Comparison of ENCODE assay signal across 26 mouse cellular contexts in the genomic region with DNA sequence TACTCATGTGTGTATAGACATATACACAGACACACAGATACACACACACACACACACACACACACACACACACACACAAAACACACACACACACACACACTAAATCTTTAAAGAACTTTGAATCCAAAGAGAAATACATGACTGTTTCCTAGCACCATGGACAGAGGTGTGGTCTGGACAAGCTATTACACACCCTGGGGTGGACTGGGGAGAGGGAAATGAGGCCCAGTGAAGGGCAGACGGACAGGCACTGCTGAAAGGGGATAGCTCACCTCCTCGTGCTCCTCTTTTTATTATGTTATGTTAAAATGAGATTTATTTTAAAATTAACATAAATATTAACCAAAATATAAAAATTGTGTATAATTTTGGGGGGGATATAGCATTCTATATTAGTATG.
DNase-seq lines count a peak whose midpoint lies in the region; ATAC-seq and TF ChIP-seq lines count a peak whose summit lies in the region.
"Had no signal": no experiment of that assay in that cellular context is flagged by ENCODE, and none has a peak within 500 bp of the region (broad histone marks: within the 10 kb centered on the region; RNA-seq: fewer than 3 reads in every experiment).

No protein-coding gene starts in this region.

- 11% methylated on average over 2 of the region's 2 CpGs for WGBS in kidney, postnatal 0 days
- 20% methylated on average over 2 of the region's 2 CpGs for WGBS in limb, embryonic 14.5 days

- no peaks in the 10 kb centered on the region for H3K27me3 ChIP-seq in kidney, postnatal 0 days (ENCODE audit: insufficient read depth, low read length)
- H3K27me3 ChIP-seq in limb, embryonic 14.5 days (ENCODE audit: control insufficient read depth, insufficient read depth, low read length) = no peaks in the 10 kb centered on the region
- H3K27me3 ChIP-seq: CH12.LX; embryonic facial prominence, embryonic 15.5 days; heart, embryonic 12.5 days; hindbrain, embryonic 12.5 days; midbrain, embryonic 13.5 days had no signal

- H3K9ac ChIP-seq in kidney, postnatal 0 days (ENCODE audit: low read depth, low read length) = no peak overlapping the region
- no peak overlapping the region for H3K9ac ChIP-seq in limb, embryonic 14.5 days (ENCODE audit: low read depth, low read length, severe bottlenecking)
- H3K9ac ChIP-seq: embryonic facial prominence, embryonic 15.5 days; heart, embryonic 12.5 days; hindbrain, embryonic 12.5 days; liver, postnatal 0 days; midbrain, embryonic 13.5 days had no signal

- H3K36me3 ChIP-seq in kidney, postnatal 0 days (ENCODE audit: insufficient read depth, low read length) = no peaks in the 10 kb centered on the region
- no peaks in the 10 kb centered on the region for H3K36me3 ChIP-seq in limb, embryonic 14.5 days (ENCODE audit: control insufficient read depth, insufficient read depth, low read length)
- H3K36me3 ChIP-seq: embryonic facial prominence, embryonic 15.5 days; G1E; heart, embryonic 12.5 days; hindbrain, embryonic 12.5 days; midbrain, embryonic 13.5 days had no signal

- no peak for TF ChIP-seq POLR2A in limb, embryonic 14.5 days (IDR thresholded peaks at IDR 0.05; ENCODE audit: borderline replicate concordance, extremely low read depth, insufficient read depth, insufficient read length)

- H3K4me2 ChIP-seq in kidney, postnatal 0 days (ENCODE audit: low read length) = no peak overlapping the region
- no peak overlapping the region for H3K4me2 ChIP-seq in limb, embryonic 14.5 days (replicated peaks; ENCODE audit: low read depth, low read length, severe bottlenecking)
- H3K4me2 ChIP-seq: embryonic facial prominence, embryonic 15.5 days; heart, embryonic 12.5 days; hindbrain, embryonic 12.5 days; liver, embryonic 11.5 days; midbrain, embryonic 13.5 days had no signal

- H3K9me3 ChIP-seq in kidney, postnatal 0 days (replicated peaks; ENCODE audit: low read length) = no peaks in the 10 kb centered on the region
- H3K9me3 ChIP-seq in limb, embryonic 14.5 days (ENCODE audit: control insufficient read depth, low read length) = no peaks in the 10 kb centered on the region
- H3K9me3 ChIP-seq: embryonic facial prominence, embryonic 15.5 days; heart, embryonic 12.5 days; hindbrain, embryonic 12.5 days; midbrain, embryonic 13.5 days had no signal

- TF ChIP-seq CTCF in kidney, postnatal 0 days (IDR thresholded peaks at IDR 0.05; ENCODE audit: low read depth) = no peak

- DNase-seq in kidney, postnatal 0 days (ENCODE audit: low spot score) = peak; percentile 36
- DNase-seq in kidney, postnatal 14 days = no peak
- DNase-seq in R1 (ENCODE audit: low read depth, low spot score) = peak; percentile 8
- DNase-seq in embryo, embryonic 11 days = peak; percentile 52
- peak; percentile 45 for DNase-seq in limb, embryonic 14.5 days (ENCODE audit: low spot score)
- no peak for DNase-seq in right cerebral cortex, postnatal 4 days
- DNase-seq in urinary bladder, postnatal 10 days (ENCODE audit: low spot score) = no peak
- DNase-seq: adrenal gland, postnatal 14 days; B cell, adult 2 months; cerebellum, adult 8-10 months; cerebellum, postnatal 36 days; gastrocnemius, postnatal 10 days; heart, postnatal 10 days; kidney, adult 11 months; layer of hippocampus, adult 9-11 months; left cerebral cortex, postnatal 4 days; liver, postnatal 0 days; lung, postnatal 10 days had no signal

- no peak for ATAC-seq in kidney, postnatal 0 days (replicated peaks; ENCODE audit: low FRiP score, low read depth)
- no peak for ATAC-seq in limb, embryonic 14.5 days (ENCODE audit: low FRiP score, low read depth)
- ATAC-seq: forebrain, embryonic 14.5 days; liver, postnatal 0 days; midbrain, embryonic 13.5 days had no signal

- H3K4me3 ChIP-seq in kidney, postnatal 0 days (replicated peaks; ENCODE audit: low read depth, low read length) = no peak overlapping the region
- no peak overlapping the region for H3K4me3 ChIP-seq in limb, embryonic 14.5 days (replicated peaks; ENCODE audit: low read length)
- H3K4me3 ChIP-seq: embryonic facial prominence, embryonic 15.5 days; heart, embryonic 12.5 days; hindbrain, embryonic 12.5 days; midbrain, embryonic 13.5 days had no signal

- no peak overlapping the region for H3K27ac ChIP-seq in kidney, postnatal 0 days
- H3K27ac ChIP-seq in limb, embryonic 14.5 days (replicated peaks; ENCODE audit: low read depth, low read length) = no peak overlapping the region
- H3K27ac ChIP-seq: embryonic facial prominence, embryonic 15.5 days; hindbrain, embryonic 12.5 days; midbrain, embryonic 13.5 days had no signal

- H3K4me1 ChIP-seq in kidney, postnatal 0 days (replicated peaks; ENCODE audit: insufficient read depth, low read length) = no peaks in the 10 kb centered on the region
- no peaks in the 10 kb centered on the region for H3K4me1 ChIP-seq in limb, embryonic 14.5 days (ENCODE audit: control insufficient read depth, insufficient read depth, low read length)
- H3K4me1 ChIP-seq: embryonic facial prominence, embryonic 15.5 days; heart, embryonic 12.5 days; hindbrain, embryonic 12.5 days; midbrain, embryonic 13.5 days had no signal

Comparison
In these comparisons a context has a peak if more than half of its experiments do, and no peak if none do; other contexts are left out.
1. DNase-seq: peak in kidney, postnatal 0 days (single experiment), R1 (single experiment), embryo, embryonic 11 days (single experiment) and limb, embryonic 14.5 days (single experiment); none in kidney, postnatal 14 days (single experiment), right cerebral cortex, postnatal 4 days (single experiment) and urinary bladder, postnatal 10 days (single experiment).